Mouse (Mus musculus): Measurements from ENCODE around the gene Sept4. TPM values are rescaled to one million over a fixed set of nuclear protein-coding genes. Genes with fewer than 3 reads are reported as not detected.

The Sept4 gene
- total RNA-seq, 2 experiments from 2014 or later: 41.8 to 45.8 TPM

Other genes with a start within 250 kb of the Sept4 start
- gene Ppm1e, start 209.9 kb upstream of the Sept4 start, total RNA-seq (2021): 1 to 10 TPM; 7.7 to 7.8 TPM
- gene Rad51c, start 163.9 kb upstream of the Sept4 start, total RNA-seq (2021): 1 to 10 TPM; 1.1 to 1.3 TPM
- under 1 TPM in 1 of 2 experiments, not detected in 1; 0.33 TPM for gene Tex14, start 163.8 kb upstream of the Sept4 start, total RNA-seq (2021)
- gene Gm11492, start 2.2 kb upstream of the Sept4 start, total RNA-seq (2021): not detected
- gene Mtmr4, start 23.3 kb downstream of the Sept4 start, total RNA-seq (2021): 10 to 100 TPM; 18.8 to 27.1 TPM
- not detected for gene Hsf5, start 48.3 kb downstream of the Sept4 start, total RNA-seq (2021)
- under 1 TPM; 0.24 to 0.47 TPM for gene Rnf43, start 93.8 kb downstream of the Sept4 start, total RNA-seq (2021)
- 10 to 100 TPM; 46.5 to 55.3 TPM for gene Supt4a, start 168.6 kb downstream of the Sept4 start, total RNA-seq (2021)
- under 1 TPM in 1 of 2 experiments, not detected in 1; 0.08 TPM for gene Tspoap1, start 191.6 kb downstream of the Sept4 start, total RNA-seq (2021)
- not detected for gene Mpo, start 224.7 kb downstream of the Sept4 start, total RNA-seq (2021)